Mouse (Mus musculus): ENCODE results near the gene Galnt3. TPM values are rescaled to one million over a fixed set of nuclear protein-coding genes. Genes with fewer than 3 reads are reported as not detected.

Galnt3 gene
- total RNA-seq, 2 experiments from 2014 or later, result not detected

Other genes with a start within 250 kb of the Galnt3 start
- 1 to 10 TPM; 3.3 to 3.9 TPM for gene Ttc21b, start 131.6 kb upstream of the Galnt3 start, total RNA-seq (2021)